7 mouse cellular contexts compared by ENCODE assay signal in the genomic region with DNA sequence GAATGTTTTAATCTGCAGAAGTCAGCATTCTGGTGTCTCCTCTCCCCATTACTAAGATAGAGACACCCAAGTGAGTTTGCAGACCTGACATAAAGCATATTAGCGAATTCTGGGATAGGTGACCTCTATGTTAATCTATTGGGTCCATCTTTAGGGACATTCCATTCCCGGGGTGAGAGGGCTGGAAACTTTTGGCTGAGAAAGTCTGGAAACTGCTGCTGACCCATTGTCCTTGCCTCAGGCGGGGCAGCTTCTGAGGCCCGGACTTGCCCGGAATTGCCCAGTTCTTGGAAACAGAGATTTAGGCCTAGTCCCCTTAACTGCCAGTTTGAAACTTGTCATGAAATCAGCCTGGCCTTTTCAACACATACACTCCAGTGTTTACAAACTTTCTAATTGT. TPM values are rescaled to one million over a fixed set of nuclear protein-coding genes. Genes with fewer than 3 reads are reported as not detected.
DNase-seq lines count a peak whose midpoint lies in the region; ATAC-seq and TF ChIP-seq lines count a peak whose summit lies in the region.

No protein-coding gene starts in this region.

- no peak for TF ChIP-seq POLR2A in testis, adult 2 months (IDR thresholded peaks at IDR 0.05; ENCODE audit: control insufficient read depth, low read depth, low read length)

- no peaks in the 10 kb centered on the region for H3K27me3 ChIP-seq in testis, adult 2 months (ENCODE audit: control insufficient read depth, insufficient read depth, low read length)
- no peaks in the 10 kb centered on the region for H3K27me3 ChIP-seq in forebrain, embryonic 16.5 days (replicated peaks; ENCODE audit: control insufficient read depth, insufficient read depth, low read length)
- no peaks in the 10 kb centered on the region for H3K27me3 ChIP-seq in limb, embryonic 10.5 days (ENCODE audit: low read depth, poor library complexity, severe bottlenecking)
- H3K27me3 ChIP-seq in stomach, embryonic 15.5 days (replicated peaks) = no peaks in the 10 kb centered on the region

- TF ChIP-seq CTCF in testis, adult 2 months (IDR thresholded peaks at IDR 0.05; ENCODE audit: control insufficient read depth, insufficient read depth, insufficient replicate concordance, low read depth, low read length) = no peak

- peak overlapping the region; percentile 94 for H3K27ac ChIP-seq in testis, adult 2 months (ENCODE audit: control insufficient read depth, insufficient read depth, low read depth, low read length)
- no peak overlapping the region for H3K27ac ChIP-seq in forebrain, embryonic 16.5 days (ENCODE audit: low read length)
- peak overlapping the region; percentile 100 for H3K27ac ChIP-seq in limb, embryonic 10.5 days
- peak overlapping the region; percentile 59; the same call in 1 of the 2 replicates for H3K27ac ChIP-seq in stomach, embryonic 15.5 days

- peaks cover 7% of the 10 kb centered on the region for H3K4me1 ChIP-seq in testis, adult 2 months (ENCODE audit: control insufficient read depth, insufficient read depth, low read length)
- peaks cover 15% of the 10 kb centered on the region for H3K4me1 ChIP-seq in forebrain, embryonic 16.5 days (replicated peaks; ENCODE audit: control insufficient read depth, insufficient read depth, low read length)
- H3K4me1 ChIP-seq in limb, embryonic 10.5 days = peaks cover 14% of the 10 kb centered on the region
- H3K4me1 ChIP-seq in stomach, embryonic 15.5 days = peaks cover 10% of the 10 kb centered on the region; the same call in 1 of the 2 replicates

- no peak for ATAC-seq in forebrain, embryonic 16.5 days
- ATAC-seq in stomach, embryonic 15.5 days (ENCODE audit: insufficient read depth, low FRiP score, low read depth) = no peak

- peak overlapping the region; percentile 54 for H3K4me2 ChIP-seq in forebrain, embryonic 16.5 days (ENCODE audit: low read length)
- peak overlapping the region; percentile 68 for H3K4me2 ChIP-seq in stomach, embryonic 15.5 days

- H3K36me3 ChIP-seq in testis, adult 2 months (ENCODE audit: control insufficient read depth, insufficient read depth, low read length) = peaks cover 2% of the 10 kb centered on the region
- 0 out of 2 replicates have a peak, but pooled peaks cover 2% of the 10 kb centered on the region for H3K36me3 ChIP-seq in forebrain, embryonic 16.5 days (ENCODE audit: control insufficient read depth, insufficient read depth)
- H3K36me3 ChIP-seq in limb, embryonic 10.5 days = peaks cover 30% of the 10 kb centered on the region
- peaks cover 6% of the 10 kb centered on the region for H3K36me3 ChIP-seq in stomach, embryonic 15.5 days

- WGBS in forebrain, embryonic 16.5 days = 58% methylated on average over 5 of the region's 5 CpGs
- 76% methylated on average over 5 of the region's 5 CpGs for WGBS in limb, embryonic 10.5 days
- 59% methylated on average over 5 of the region's 5 CpGs for WGBS in stomach, embryonic 15.5 days

- peak overlapping the region; percentile 100; the same call in 1 of the 2 replicates for H3K9ac ChIP-seq in forebrain, embryonic 16.5 days (replicated peaks; ENCODE audit: low read depth, low read length)
- no peak overlapping the region; the same call in 1 of the 2 replicates for H3K9ac ChIP-seq in stomach, embryonic 15.5 days

- H3K4me3 ChIP-seq in testis, adult 2 months (ENCODE audit: control insufficient read depth, low read depth, low read length) = peak overlapping the region; percentile 100
- H3K4me3 ChIP-seq in forebrain, embryonic 16.5 days (replicated peaks; ENCODE audit: low read length) = peak overlapping the region; percentile 92
- peak overlapping the region; percentile 89 for H3K4me3 ChIP-seq in limb, embryonic 10.5 days
- peak overlapping the region; percentile 99; the same call in 1 of the 2 replicates for H3K4me3 ChIP-seq in stomach, embryonic 15.5 days (replicated peaks)

- DNase-seq in testis, postnatal 14 days (ENCODE audit: low spot score) = no peak
- DNase-seq in limb, embryonic 10.5 days (ENCODE audit: low spot score) = no peak
- DNase-seq in spleen, postnatal 14 days (ENCODE audit: low spot score in 2 of 2) = no peak
- no peak for DNase-seq in c-Kit-positive CD71-positive TER-119-positive erythroid progenitor cells, embryonic 14.5 days (ENCODE audit: low spot score)

- no peaks in the 10 kb centered on the region for H3K9me3 ChIP-seq in forebrain, embryonic 16.5 days (ENCODE audit: control insufficient read depth, low read length)
- H3K9me3 ChIP-seq in limb, embryonic 10.5 days (replicated peaks) = no peaks in the 10 kb centered on the region
- no peaks in the 10 kb centered on the region for H3K9me3 ChIP-seq in stomach, embryonic 15.5 days

RNA-seq across cellular contexts. Expression of a gene that starts 0.8 kb away (rescaled TPM):
- 95.4 and 99.3 TPM in 2 replicates for polyA plus RNA-seq in testis, adult 2 months (2012; rRNA removed)
- 65.4 and 71.1 TPM in 2 replicates for polyA plus RNA-seq in forebrain, embryonic 16.5 days (2015; fragmentation: Nextera tagmentation; extraction: Ambion mirVana)
- polyA plus RNA-seq in limb, embryonic 10.5 days (2016; fragmentation: Nextera tagmentation; extraction: Ambion mirVana) = 56.3 and 62.4 TPM in 2 replicates
- 38.2 and 44.1 TPM in 2 replicates for polyA plus RNA-seq in stomach, embryonic 15.5 days (2015; fragmentation: Nextera tagmentation; extraction: Ambion mirVana)

RNA-seq across cellular contexts. Expression of a gene that starts 34.8 kb away (rescaled TPM):
- polyA plus RNA-seq in testis, adult 2 months (2012; rRNA removed) = 2.3 and 2.7 TPM in 2 replicates
- polyA plus RNA-seq in forebrain, embryonic 16.5 days (2015; fragmentation: Nextera tagmentation; extraction: Ambion mirVana) = 29.0 and 31.8 TPM in 2 replicates
- polyA plus RNA-seq in limb, embryonic 10.5 days (2016; fragmentation: Nextera tagmentation; extraction: Ambion mirVana) = 16.4 and 22.1 TPM in 2 replicates
- polyA plus RNA-seq in stomach, embryonic 15.5 days (2015; fragmentation: Nextera tagmentation; extraction: Ambion mirVana) = 14.5 and 16.5 TPM in 2 replicates
